Mouse (Mus musculus) spleen, postnatal 4 days (tissue): ENCODE results near the gene Rtp2.

ENCODE experiments used
- DNase-seq, 2 experiments: peaks; one replicate each; pipeline ENCODE4 v3.0.0; 2022; ENCODE audit warnings: low spot score in 2 of 2

The Rtp2 gene

DNA sequence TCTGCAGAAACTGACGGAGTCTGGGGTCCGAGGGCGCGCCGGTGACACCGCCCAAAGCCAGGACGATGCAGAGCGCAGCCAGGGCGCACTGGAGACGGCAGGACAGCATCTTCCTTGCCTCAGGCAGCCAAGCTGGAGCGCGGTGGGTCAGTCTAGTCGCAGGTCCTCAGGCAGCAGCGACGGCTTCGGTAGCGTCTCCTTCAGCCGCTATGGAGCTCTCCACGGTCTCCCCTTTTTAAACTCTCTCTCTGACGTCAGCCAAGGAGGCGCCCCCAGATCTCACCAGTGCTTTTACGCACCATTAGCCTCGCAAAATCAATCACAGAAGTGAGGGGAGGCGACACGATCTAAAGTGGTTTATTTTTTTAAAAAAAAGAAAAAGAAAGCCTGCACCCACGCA, 41.6 kb downstream of the Rtp2 start, which contains the start of gene Sst:
Sst (minus strand) TSS at position 323 of the 400 bp plus-strand sequence.
- no peak for DNase-seq

- DNase-seq, result no peak
Measured at GRCm38 (mm10) chr16:23890151-23890550, 42.0 kb downstream of the Rtp2 start.

GRCm38 (mm10) chr16:23887910-23888579, 44.1 kb downstream of the Rtp2 start:
- DNase-seq, result no peak

- DNase-seq, result no peak
Measured at GRCm38 (mm10) chr16:23885098-23885497, 47.1 kb downstream of the Rtp2 start.
